Comparison of ENCODE assay signal across 8 mouse cellular contexts in the genomic region with DNA sequence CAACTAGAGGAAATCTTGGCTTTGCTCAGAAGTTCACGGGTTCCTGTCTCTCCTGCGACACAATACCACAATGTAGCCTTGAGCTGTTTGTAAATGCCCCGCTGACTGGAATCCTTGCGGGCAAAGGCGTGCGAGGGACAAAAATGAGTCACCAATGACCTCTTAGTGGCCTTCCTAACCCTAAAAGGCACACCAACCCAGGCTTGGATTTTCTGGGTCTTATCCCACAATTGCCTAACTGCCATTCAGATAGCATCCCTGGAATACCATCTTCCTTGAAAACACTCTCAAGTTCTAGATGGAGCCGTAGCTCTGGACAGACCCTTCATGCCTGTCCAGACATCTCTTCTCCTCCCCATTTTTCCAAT. TPM values are rescaled to one million over a fixed set of nuclear protein-coding genes. Genes with fewer than 3 reads are reported as not detected.
A peak's percentile ranks its signal among the peaks of the same experiment; 100 is the strongest.
DNase-seq lines count a peak whose midpoint lies in the region; ATAC-seq lines count a peak whose summit lies in the region.

No protein-coding gene starts in this region.

- 23% methylated on average over 7 of the region's 7 CpGs for WGBS in heart, embryonic 15.5 days
- 9% methylated on average over 7 of the region's 7 CpGs for WGBS in embryonic facial prominence, embryonic 10.5 days
- 16% methylated on average over 7 of the region's 7 CpGs for WGBS in hindbrain, embryonic 15.5 days
- WGBS in midbrain, embryonic 16.5 days: 12% methylated on average over 7 of the region's 7 CpGs

- no peak overlapping the region for H3K27ac ChIP-seq in heart, embryonic 15.5 days
- no peak overlapping the region for H3K27ac ChIP-seq in embryonic facial prominence, embryonic 10.5 days (replicated peaks)
- H3K27ac ChIP-seq in hindbrain, embryonic 15.5 days (replicated peaks): no peak overlapping the region
- H3K27ac ChIP-seq in midbrain, embryonic 16.5 days (ENCODE audit: low read length): no peak overlapping the region

- no peak for ATAC-seq in heart, embryonic 15.5 days (replicated peaks; ENCODE audit: insufficient number of reproducible peaks, insufficient read depth, low FRiP score, low read depth)
- ATAC-seq in hindbrain, embryonic 15.5 days (ENCODE audit: low FRiP score, low read depth): no peak
- ATAC-seq in midbrain, embryonic 16.5 days: no peak

- peaks cover 26% of the 10 kb centered on the region for H3K4me1 ChIP-seq in heart, embryonic 15.5 days (replicated peaks)
- H3K4me1 ChIP-seq in embryonic facial prominence, embryonic 10.5 days: peaks cover 50% of the 10 kb centered on the region
- H3K4me1 ChIP-seq in hindbrain, embryonic 15.5 days (replicated peaks): peaks cover 35% of the 10 kb centered on the region
- H3K4me1 ChIP-seq in midbrain, embryonic 16.5 days (ENCODE audit: control insufficient read depth, insufficient read depth, low read length): peaks cover 17% of the 10 kb centered on the region

- peak overlapping the region; percentile 100 for H3K4me2 ChIP-seq in heart, embryonic 15.5 days
- peak overlapping the region; percentile 99 for H3K4me2 ChIP-seq in hindbrain, embryonic 15.5 days
- H3K4me2 ChIP-seq in midbrain, embryonic 16.5 days (ENCODE audit: low read length): peak overlapping the region; percentile 99

- no peaks in the 10 kb centered on the region for H3K36me3 ChIP-seq in heart, embryonic 15.5 days
- no peaks in the 10 kb centered on the region for H3K36me3 ChIP-seq in embryonic facial prominence, embryonic 10.5 days (replicated peaks)
- no peaks in the 10 kb centered on the region for H3K36me3 ChIP-seq in hindbrain, embryonic 15.5 days
- H3K36me3 ChIP-seq in midbrain, embryonic 16.5 days (ENCODE audit: control insufficient read depth, insufficient read depth, low read length): no peaks in the 10 kb centered on the region

- H3K9me3 ChIP-seq in heart, embryonic 15.5 days (replicated peaks): no peaks in the 10 kb centered on the region
- no peaks in the 10 kb centered on the region for H3K9me3 ChIP-seq in embryonic facial prominence, embryonic 10.5 days
- no peaks in the 10 kb centered on the region for H3K9me3 ChIP-seq in hindbrain, embryonic 15.5 days
- H3K9me3 ChIP-seq in midbrain, embryonic 16.5 days (replicated peaks; ENCODE audit: control insufficient read depth, low read length, poor library complexity, severe bottlenecking): no peaks in the 10 kb centered on the region

- H3K4me3 ChIP-seq in heart, embryonic 15.5 days: peak overlapping the region; percentile 60
- peak overlapping the region; percentile 79 for H3K4me3 ChIP-seq in embryonic facial prominence, embryonic 10.5 days
- H3K4me3 ChIP-seq in hindbrain, embryonic 15.5 days: peak overlapping the region; percentile 65
- H3K4me3 ChIP-seq in midbrain, embryonic 16.5 days (ENCODE audit: low read depth, low read length): peak overlapping the region; percentile 60

- no peak for DNase-seq in heart, adult 8-10 months (ENCODE audit: low spot score)
- DNase-seq in embryonic facial prominence, embryonic 10.5 days (ENCODE audit: low spot score): peak; percentile 27
- no peak for DNase-seq in embryo, embryonic 11 days
- DNase-seq in spleen, postnatal 10 days (ENCODE audit: low spot score in 2 of 2): no peak
- DNase-seq in kidney, postnatal 4 days: no peak

- no peak overlapping the region for H3K9ac ChIP-seq in heart, embryonic 15.5 days
- peak overlapping the region; percentile 81 for H3K9ac ChIP-seq in hindbrain, embryonic 15.5 days
- H3K9ac ChIP-seq in midbrain, embryonic 16.5 days (ENCODE audit: low read depth, low read length): peak overlapping the region; percentile 78

- peaks cover 69% of the 10 kb centered on the region for H3K27me3 ChIP-seq in heart, embryonic 15.5 days
- peaks cover 94% of the 10 kb centered on the region for H3K27me3 ChIP-seq in embryonic facial prominence, embryonic 10.5 days (replicated peaks; ENCODE audit: low read depth, poor library complexity, severe bottlenecking)
- H3K27me3 ChIP-seq in hindbrain, embryonic 15.5 days: peaks cover 25% of the 10 kb centered on the region
- peaks cover 18% of the 10 kb centered on the region for H3K27me3 ChIP-seq in midbrain, embryonic 16.5 days (ENCODE audit: control insufficient read depth, insufficient read depth, low read depth, low read length)

RNA-seq across cellular contexts. Expression of a gene that starts 1.4 kb away (rescaled TPM):
- polyA plus RNA-seq in heart, embryonic 15.5 days (2015; fragmentation: Nextera tagmentation; extraction: Ambion mirVana): 0.96 and 1.2 TPM in 2 replicates
- 1 to 10 TPM; 1.7 to 2.6 (median 1.9) TPM for total RNA-seq in heart, adult 8-10 months (2022)
- polyA plus RNA-seq in embryonic facial prominence, embryonic 10.5 days (2016; fragmentation: Nextera tagmentation; extraction: Ambion mirVana): 1.3 and 1.4 TPM in 2 replicates
- polyA plus RNA-seq in hindbrain, embryonic 15.5 days (2015; fragmentation: Nextera tagmentation; extraction: Ambion mirVana): 11.2 and 14.2 TPM in 2 replicates
- 5.2 and 5.3 TPM in 2 replicates for polyA plus RNA-seq in midbrain, embryonic 16.5 days (2015; fragmentation: Nextera tagmentation; extraction: Ambion mirVana)

RNA-seq across cellular contexts. Expression of a gene that starts 34.8 kb away (rescaled TPM):
- 54.4 and 76.7 TPM in 2 replicates for polyA plus RNA-seq in heart, embryonic 15.5 days (2015; fragmentation: Nextera tagmentation; extraction: Ambion mirVana)
- total RNA-seq in heart, adult 8-10 months (2022): 10 to 100 TPM; 75.2 to 88.5 (median 78.8) TPM
- polyA plus RNA-seq in embryonic facial prominence, embryonic 10.5 days (2016; fragmentation: Nextera tagmentation; extraction: Ambion mirVana): 73.6 and 80.6 TPM in 2 replicates
- 30.6 and 33.6 TPM in 2 replicates for polyA plus RNA-seq in hindbrain, embryonic 15.5 days (2015; fragmentation: Nextera tagmentation; extraction: Ambion mirVana)
- 22.9 and 25.4 TPM in 2 replicates for polyA plus RNA-seq in midbrain, embryonic 16.5 days (2015; fragmentation: Nextera tagmentation; extraction: Ambion mirVana)

RNA-seq across cellular contexts. Expression of a gene that starts 42.8 kb away (rescaled TPM):
- 56.2 and 60.3 TPM in 2 replicates for polyA plus RNA-seq in heart, embryonic 15.5 days (2015; fragmentation: Nextera tagmentation; extraction: Ambion mirVana)
- 10 to 100 TPM; 26.6 to 35.1 (median 32.8) TPM for total RNA-seq in heart, adult 8-10 months (2022)
- 114 and 122 TPM in 2 replicates for polyA plus RNA-seq in embryonic facial prominence, embryonic 10.5 days (2016; fragmentation: Nextera tagmentation; extraction: Ambion mirVana)
- polyA plus RNA-seq in hindbrain, embryonic 15.5 days (2015; fragmentation: Nextera tagmentation; extraction: Ambion mirVana): 102 TPM in 2 replicates
- 86.1 and 92.8 TPM in 2 replicates for polyA plus RNA-seq in midbrain, embryonic 16.5 days (2015; fragmentation: Nextera tagmentation; extraction: Ambion mirVana)

RNA-seq across cellular contexts. Expression of a gene that starts 58.0 kb away (rescaled TPM):
- 18.1 and 21.8 TPM in 2 replicates for polyA plus RNA-seq in heart, embryonic 15.5 days (2015; fragmentation: Nextera tagmentation; extraction: Ambion mirVana)
- 10 to 100 TPM; 11.8 to 18.5 (median 14.5) TPM for total RNA-seq in heart, adult 8-10 months (2022)
- 63.5 and 68.7 TPM in 2 replicates for polyA plus RNA-seq in embryonic facial prominence, embryonic 10.5 days (2016; fragmentation: Nextera tagmentation; extraction: Ambion mirVana)
- polyA plus RNA-seq in hindbrain, embryonic 15.5 days (2015; fragmentation: Nextera tagmentation; extraction: Ambion mirVana): 36.9 and 38.0 TPM in 2 replicates
- 27.7 and 30.5 TPM in 2 replicates for polyA plus RNA-seq in midbrain, embryonic 16.5 days (2015; fragmentation: Nextera tagmentation; extraction: Ambion mirVana)
